Mouse (Mus musculus): Measurements from ENCODE around the gene Tat. TPM values are rescaled to one million over a fixed set of nuclear protein-coding genes. Genes with fewer than 3 reads are reported as not detected.

Gene Tat
- total RNA-seq, 2 experiments from 2014 or later: not detected

DNA sequence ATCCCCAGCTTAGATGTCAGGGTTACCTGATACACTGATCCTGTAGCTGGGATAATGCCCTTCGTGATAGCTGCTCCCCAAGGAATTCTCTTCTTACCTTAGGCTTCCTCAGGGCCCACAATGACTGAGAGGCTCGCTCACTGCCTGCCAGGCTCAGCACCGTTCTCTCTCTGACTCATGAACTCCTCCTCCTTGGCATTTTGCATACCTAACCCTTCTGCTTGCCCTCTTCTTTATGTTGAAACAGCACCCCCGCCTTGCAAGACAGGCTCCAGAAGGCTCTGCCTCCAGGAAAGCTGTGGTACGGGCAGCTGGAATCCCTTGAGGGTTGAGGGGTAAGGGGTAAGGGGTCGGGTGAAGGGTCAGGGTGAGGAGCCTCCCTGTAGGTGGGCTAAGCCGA, 49.0 kb downstream of the Tat start:
- DNase-seq: no peak
- intact Hi-C loops (cut with DNase I): no loop called here

DNA sequence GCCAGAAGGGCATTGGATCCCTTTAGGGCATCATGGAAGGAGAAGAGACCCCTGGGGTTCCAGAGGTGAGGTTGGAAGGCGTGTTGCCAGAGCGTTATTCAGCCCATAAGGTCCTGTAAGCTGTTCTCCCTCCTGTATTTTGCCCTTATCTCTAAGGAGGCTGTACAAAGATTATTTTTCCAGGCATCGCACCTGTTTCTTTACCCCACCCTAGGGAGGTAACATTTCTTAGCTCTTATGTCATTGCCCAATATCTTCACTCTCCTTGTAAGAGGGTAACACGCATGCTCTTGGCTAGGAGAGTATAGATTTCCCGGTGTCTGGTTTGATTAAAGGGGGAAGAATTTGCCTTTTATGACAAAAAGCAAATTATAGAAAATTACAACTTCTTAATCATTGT, 49.4 kb downstream of the Tat start, which contains the start of gene Chst4:
TSS of gene Chst4 (minus strand) at position 82 of the 400 bp plus-strand sequence.
- no peak for DNase-seq
- intact Hi-C loops (cut with DNase I): no loop called here

DNA sequence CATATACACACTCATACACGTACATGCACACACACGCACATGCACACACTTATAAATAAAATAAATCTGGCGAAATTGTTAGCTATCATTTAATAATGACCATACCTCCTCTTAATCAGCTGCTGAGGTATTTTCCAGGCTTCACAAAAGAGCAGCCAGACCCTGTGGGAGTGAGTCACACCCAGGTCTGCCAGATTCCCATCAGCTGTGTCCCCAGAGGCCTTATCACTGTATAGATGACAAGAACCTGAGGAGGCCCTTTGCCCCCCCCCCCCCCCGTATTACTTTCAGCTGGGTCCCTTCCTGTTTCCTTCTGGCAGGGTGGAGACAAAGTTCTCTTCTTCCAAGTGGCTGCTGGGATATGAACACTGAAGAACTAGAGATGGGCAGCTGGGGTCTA, 50.3 kb downstream of the Tat start:
- no peak for DNase-seq
- intact Hi-C loops (cut with DNase I): no loop called here

Other genes starting within 250 kb of the Tat start
- gene Ap1g1, start 211.9 kb upstream of the Tat start, total RNA-seq (2021): 10 to 100 TPM; 26.7 to 31.0 TPM
- gene Phlpp2, start 121.9 kb upstream of the Tat start, total RNA-seq (2021): 1 to 10 TPM; 1.9 to 2.2 TPM
- not detected for gene Marveld3, start 28.2 kb upstream of the Tat start, total RNA-seq (2021)
- gene Chst4, start 49.3 kb downstream of the Tat start, total RNA-seq (2021): not detected
- 1 to 10 TPM; 5.7 to 8.6 TPM for gene Zfp612, start 89.3 kb downstream of the Tat start, total RNA-seq (2021)
- not detected for gene Gm21964, start 110.8 kb downstream of the Tat start, total RNA-seq (2021)
- not detected for gene Gm17720, start 112.3 kb downstream of the Tat start, total RNA-seq (2021)
- gene Calb2, start 177.8 kb downstream of the Tat start, total RNA-seq (2021): not detected
- 1 to 10 TPM; 2.1 to 3.2 TPM for gene Cmtr2, start 225.2 kb downstream of the Tat start, total RNA-seq (2021)

Data from gastrocnemius, postnatal 36 days (tissue).